Mouse (Mus musculus): Measurements from ENCODE around the gene Slc22a17. TPM values are rescaled to one million over a fixed set of nuclear protein-coding genes. Genes with fewer than 3 reads are reported as not detected.

The Slc22a17 gene
- polyA plus RNA-seq, 1 experiment from 2014 or later = 153 TPM

DNA sequence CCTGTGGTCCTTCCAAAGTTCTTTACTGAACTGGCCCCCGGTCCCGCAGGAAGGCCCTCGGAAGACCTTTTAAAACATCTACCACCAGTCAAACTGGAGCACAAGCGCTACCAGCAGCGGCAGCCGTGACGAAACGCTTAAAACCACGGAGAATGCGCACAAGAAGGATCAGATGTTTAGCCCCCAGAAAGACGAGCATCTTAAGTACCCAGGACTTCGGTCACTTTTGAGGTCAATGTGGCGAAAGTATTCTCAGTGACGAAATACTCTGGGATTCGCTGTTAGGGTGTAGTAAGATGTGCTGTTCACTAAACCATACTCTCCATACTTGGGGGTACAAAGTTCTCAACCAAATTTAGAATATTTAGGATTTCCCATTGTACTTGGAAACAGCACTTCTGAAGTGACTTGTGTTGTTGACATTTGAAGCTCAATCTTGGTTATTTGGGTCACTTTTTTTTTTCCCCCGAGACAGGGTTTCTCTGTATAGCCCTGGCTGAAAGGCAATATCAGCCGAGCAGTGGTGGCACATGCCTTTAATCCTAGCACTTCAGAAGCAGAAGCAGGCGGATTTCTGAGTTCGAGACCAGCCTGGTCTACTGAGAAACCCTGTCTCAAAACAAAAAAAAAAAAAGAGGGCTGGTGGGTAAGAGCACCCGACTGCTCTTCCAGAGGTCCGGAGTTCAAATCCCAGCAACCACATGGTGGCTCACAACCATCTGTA is 48.5 kb downstream of the Slc22a17 start:
- peaks cover 12% of the 10 kb centered on the region for H3K4me1 ChIP-seq (replicated peaks)
- H3K27ac ChIP-seq (replicated peaks) = peak overlapping the region; percentile 61
- ATAC-seq (ENCODE audit: low read depth) = peak; percentile 17; the same call in 1 of the 2 replicates
- peak overlapping the region; percentile 87 for H3K4me2 ChIP-seq
- peak overlapping the region; percentile 97 for H3K4me3 ChIP-seq
- H3K36me3 ChIP-seq = no peaks in the 10 kb centered on the region
- H3K27me3 ChIP-seq = no peaks in the 10 kb centered on the region
- H3K9ac ChIP-seq = peak overlapping the region; percentile 96
- no peaks in the 10 kb centered on the region for H3K9me3 ChIP-seq
- WGBS = 18% methylated on average over 21 of the region's 21 CpGs

GRCm38 (mm10) chr14:54863501-54864312 is 49.2 kb downstream of the Slc22a17 start:
- Histone ChIP-seq H3K4me3 (peak overlapping the region; percentile 97), H3K9ac (peak overlapping the region; percentile 96), H3K9me3 (no peaks in the 10 kb centered on the region), H3K4me2 (peak overlapping the region; percentile 87), H3K27ac (replicated peaks) (peak overlapping the region; percentile 79), H3K27me3 (no peaks in the 10 kb centered on the region), H3K4me1 (replicated peaks) (peaks cover 12% of the 10 kb centered on the region), H3K36me3 (no peaks in the 10 kb centered on the region)
- peak; percentile 100 for ATAC-seq (ENCODE audit: low read depth)
- whole genome bisulfite sequencing = 1% methylated on average over 52 of the region's 56 CpGs

GRCm38 (mm10) chr14:54860511-54860910 is 52.4 kb downstream of the Slc22a17 start:
- peaks cover 12% of the 10 kb centered on the region for H3K4me1 ChIP-seq (replicated peaks)
- H3K4me3 ChIP-seq = no peak overlapping the region
- no peak for ATAC-seq (ENCODE audit: low read depth)
- no peaks in the 10 kb centered on the region for H3K27me3 ChIP-seq
- H3K4me2 ChIP-seq = no peak overlapping the region
- peaks cover 22% of the 10 kb centered on the region for H3K36me3 ChIP-seq
- H3K9me3 ChIP-seq = no peaks in the 10 kb centered on the region
- no peak overlapping the region for H3K27ac ChIP-seq (replicated peaks)
- no peak overlapping the region for H3K9ac ChIP-seq
- WGBS = 38% methylated on average over 2 of the region's 2 CpGs

DNA sequence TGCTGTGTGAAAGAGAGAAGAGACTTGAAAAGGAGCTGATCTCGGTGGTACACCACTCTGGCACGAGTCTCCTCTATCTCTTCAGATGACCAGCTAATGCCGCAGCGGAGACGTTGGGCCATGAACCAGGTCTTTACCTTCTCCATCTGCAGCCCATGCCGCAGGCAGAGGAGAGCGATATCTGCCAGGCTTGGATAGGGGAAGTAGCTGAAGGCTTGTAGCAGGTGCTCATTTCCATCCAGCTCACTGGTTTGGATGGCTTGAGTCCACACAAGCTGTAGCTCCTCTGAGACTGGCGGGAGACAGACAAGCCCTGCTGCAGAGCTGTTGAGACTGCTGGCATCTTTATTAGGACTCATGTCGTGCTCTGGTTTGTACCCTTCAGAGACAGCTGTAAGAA is 55.0 kb downstream of the Slc22a17 start:
- Histone ChIP-seq H3K9me3 (no peaks in the 10 kb centered on the region), H3K4me2 (no peak overlapping the region), H3K27ac (replicated peaks) (no peak overlapping the region), H3K9ac (no peak overlapping the region), H3K27me3 (no peaks in the 10 kb centered on the region), H3K4me1 (replicated peaks) (peaks cover 2% of the 10 kb centered on the region), H3K4me3 (no peak overlapping the region), H3K36me3 (peaks cover 27% of the 10 kb centered on the region)
- no peak for ATAC-seq (ENCODE audit: low read depth)
- WGBS = 90% methylated on average over 9 of the region's 9 CpGs

- Histone ChIP-seq H3K9ac (no peak overlapping the region), H3K4me3 (no peak overlapping the region), H3K27ac (replicated peaks) (no peak overlapping the region), H3K9me3 (no peaks in the 10 kb centered on the region), H3K36me3 (peaks cover 27% of the 10 kb centered on the region), H3K27me3 (no peaks in the 10 kb centered on the region), H3K4me2 (no peak overlapping the region), H3K4me1 (replicated peaks) (no peaks in the 10 kb centered on the region)
- 86% methylated on average over 7 of the region's 7 CpGs for WGBS
- ATAC-seq (ENCODE audit: low read depth) = no peak
Measured at GRCm38 (mm10) chr14:54856703-54857102, 56.2 kb downstream of the Slc22a17 start.

MicroRNA genes within 50 kb of the gene (microRNA counts, 519-probe panel; counts per million panel counts)
- 2,477 counts per million, percentile 23 among the panel's probes with 10 or more counts for microRNA mmu-miR-208a

Small RNAs within 50 kb of the gene (microRNA-seq; reads per million reads assigned to microRNA genes)
- gene Mir208a = 8.6 reads per million, percentile 25 among the genes with 10 or more reads in this experiment

Other genes with a start within 250 kb of the Slc22a17 start
- 84.6 and 90.6 TPM in 2 replicates for gene 1700123O20Rik, start 226.9 kb downstream of the Slc22a17 start, polyA plus RNA-seq (2015; fragmentation: Nextera tagmentation; extraction: Ambion mirVana)
- 140 and 146 TPM in 2 replicates for gene Acin1, start 226.2 kb downstream of the Slc22a17 start, polyA plus RNA-seq (2015; fragmentation: Nextera tagmentation; extraction: Ambion mirVana)
- gene Gm29776, start 214.3 kb downstream of the Slc22a17 start, polyA plus RNA-seq (2015; fragmentation: Nextera tagmentation; extraction: Ambion mirVana) = 0.12 and 0.24 TPM in 2 replicates
- 0.23 TPM in 1 of 2 replicates, not detected in the other for gene Cebpe, start 201.0 kb downstream of the Slc22a17 start, polyA plus RNA-seq (2015; fragmentation: Nextera tagmentation; extraction: Ambion mirVana)
- 4.4 and 5.1 TPM in 2 replicates for gene Slc7a8, start 131.2 kb downstream of the Slc22a17 start, polyA plus RNA-seq (2015; fragmentation: Nextera tagmentation; extraction: Ambion mirVana)
- not detected in 2 replicates for gene Rnf212b, start 99.0 kb downstream of the Slc22a17 start, polyA plus RNA-seq (2015; fragmentation: Nextera tagmentation; extraction: Ambion mirVana)
- 12.8 and 13.6 TPM in 2 replicates for gene Homez, start 42.2 kb downstream of the Slc22a17 start, polyA plus RNA-seq (2015; fragmentation: Nextera tagmentation; extraction: Ambion mirVana)
- gene Ppp1r3e, start 35.6 kb downstream of the Slc22a17 start, polyA plus RNA-seq (2015; fragmentation: Nextera tagmentation; extraction: Ambion mirVana) = 1.9 and 2.3 TPM in 2 replicates
- gene Bcl2l2, start 29.8 kb downstream of the Slc22a17 start, polyA plus RNA-seq (2015; fragmentation: Nextera tagmentation; extraction: Ambion mirVana) = 3.1 and 3.8 TPM in 2 replicates
- not detected in 2 replicates for gene Gm20521, start 29.7 kb downstream of the Slc22a17 start, polyA plus RNA-seq (2015; fragmentation: Nextera tagmentation; extraction: Ambion mirVana)
- 153 and 160 TPM in 2 replicates for gene Pabpn1, start 20.6 kb downstream of the Slc22a17 start, polyA plus RNA-seq (2015; fragmentation: Nextera tagmentation; extraction: Ambion mirVana)
- gene Efs, start 13.0 kb upstream of the Slc22a17 start, polyA plus RNA-seq (2015; fragmentation: Nextera tagmentation; extraction: Ambion mirVana) = 13.8 and 16.0 TPM in 2 replicates
- 1.3 and 1.6 TPM in 2 replicates for gene Il25, start 19.6 kb upstream of the Slc22a17 start, polyA plus RNA-seq (2015; fragmentation: Nextera tagmentation; extraction: Ambion mirVana)
- gene Cmtm5, start 23.1 kb upstream of the Slc22a17 start, polyA plus RNA-seq (2015; fragmentation: Nextera tagmentation; extraction: Ambion mirVana) = 20.2 and 24.7 TPM in 2 replicates
- gene Myh6, start 53.8 kb upstream of the Slc22a17 start, polyA plus RNA-seq (2015; fragmentation: Nextera tagmentation; extraction: Ambion mirVana) = 1.6 and 2.3 TPM in 2 replicates
- not detected in 2 replicates for gene Gm17428, start 63.8 kb upstream of the Slc22a17 start, polyA plus RNA-seq (2015; fragmentation: Nextera tagmentation; extraction: Ambion mirVana)
- 7.6 and 10.3 TPM in 2 replicates for gene Myh7, start 81.5 kb upstream of the Slc22a17 start, polyA plus RNA-seq (2015; fragmentation: Nextera tagmentation; extraction: Ambion mirVana)
- 56.4 and 61.9 TPM in 2 replicates for gene Ngdn, start 102.3 kb upstream of the Slc22a17 start, polyA plus RNA-seq (2015; fragmentation: Nextera tagmentation; extraction: Ambion mirVana)
- 30.4 and 33.6 TPM in 2 replicates for gene Zfhx2, start 179.2 kb upstream of the Slc22a17 start, polyA plus RNA-seq (2015; fragmentation: Nextera tagmentation; extraction: Ambion mirVana)
- 29.4 and 29.8 TPM in 2 replicates for gene Thtpa, start 181.7 kb upstream of the Slc22a17 start, polyA plus RNA-seq (2015; fragmentation: Nextera tagmentation; extraction: Ambion mirVana)
- gene Ap1g2, start 193.5 kb upstream of the Slc22a17 start, polyA plus RNA-seq (2015; fragmentation: Nextera tagmentation; extraction: Ambion mirVana) = 5.2 and 8.3 TPM in 2 replicates
- 21.1 and 21.4 TPM in 2 replicates for gene Jph4, start 203.8 kb upstream of the Slc22a17 start, polyA plus RNA-seq (2015; fragmentation: Nextera tagmentation; extraction: Ambion mirVana)

All from neural tube, embryonic 13.5 days (tissue).